Mouse (Mus musculus) heart, adult 2 months (tissue): ENCODE measurements around the gene Phlda2. TPM values are rescaled to one million over a fixed set of nuclear protein-coding genes. Genes with fewer than 3 reads are reported as not detected.
"Not testable (repeated sequence)": the region's sequence is repeated elsewhere in the genome, so short reads cannot be mapped to it uniquely, and the experiment has no call there.

Experiments
- DNase-seq, 2 experiments: peaks; one replicate each; pipeline ENCODE4 v3.0.0; 2021
- H3K27ac ChIP-seq: fragments of 200-600 bp; 2 replicates; pipeline ENCODE4 v1.8.1; 2022
- H3K27me3 ChIP-seq: fragments of 200-500 bp; 2 replicates; pipeline ENCODE4 v1.6.1; 2012; ENCODE audit warnings: mild to moderate bottlenecking, low read length, inconsistent platforms, mixed read lengths; ENCODE audit not compliant: control insufficient read depth, insufficient read depth
- H3K36me3 ChIP-seq: fragments of 200-500 bp; 2 replicates; pipeline ENCODE4 v1.6.1; 2012; ENCODE audit warnings: low read length, inconsistent platforms; ENCODE audit not compliant: control insufficient read depth, insufficient read depth
- H3K4me1 ChIP-seq: fragments of 200-500 bp; 2 replicates; pipeline ENCODE4 v1.6.1; 2011; ENCODE audit warnings: low read length; ENCODE audit not compliant: control insufficient read depth, insufficient read depth
- H3K4me3 ChIP-seq: fragments of 200-600 bp; 2 replicates; pipeline ENCODE4 v1.8.1; 2022
- H3K79me2 ChIP-seq: fragments of 200-500 bp; replicated peaks from 2 replicates; pipeline ENCODE4 v1.6.1; 2012; ENCODE audit warnings: mild to moderate bottlenecking, inconsistent platforms, low read length, moderate library complexity, mixed read lengths; ENCODE audit not compliant: control insufficient read depth, insufficient read depth
- H3K9ac ChIP-seq: fragments of 200-500 bp; 2 replicates; pipeline ENCODE4 v1.6.1; 2012; ENCODE audit warnings: low read depth, mild to moderate bottlenecking, control low read depth, inconsistent platforms, low read length, mixed read lengths
- CTCF ChIP-seq: fragments of 200-600 bp; IDR thresholded peaks from 2 replicates; pipeline ENCODE4 v1.8.1; 2022; ENCODE audit warnings: antibody characterized with exemption, mild to moderate bottlenecking, moderate library complexity
- EP300 ChIP-seq: fragments of 200-500 bp; IDR thresholded peaks from 2 replicates; pipeline ENCODE4 v1.6.1; 2011; ENCODE audit warnings: low read depth, low read length, control low read depth; ENCODE audit not compliant: insufficient read depth
- POLR2A ChIP-seq: fragments of 200-500 bp; IDR thresholded peaks from 2 replicates; pipeline ENCODE4 v1.6.1; 2011; ENCODE audit warnings: mild to moderate bottlenecking, low read depth, low read length, control low read depth; ENCODE audit not compliant: insufficient read depth
- WGBS: fragments of 180-500 bp; shearing (Covaris S2); methylation state at CpG from one replicate; pipeline ENCODE4 v1.1.7; 2018; 5-methylcytosine and 5-hydroxymethylcytosine counted together
- intact Hi-C: fragments of 180-260 bp; cut with DNase I; formaldehyde crosslinking; loops from one replicate; pipeline ENCODE4 v1.15.1; 2025
- polyA plus RNA-seq: library from polyadenylated mRNA; depleted of rRNA; stranded (reverse); fragments of >200 nt; gene quantifications from 2 replicates; pipeline ENCODE4 v1.2.3, GENCODE M21; 2012
- total RNA-seq, 2 experiments: library from RNA; stranded (reverse); gene quantifications; 2 replicates each; pipeline ENCODE4 v1.2.3; 2021

Phlda2 gene
- total and polyA plus RNA-seq, 3 experiments = not detected

DNA sequence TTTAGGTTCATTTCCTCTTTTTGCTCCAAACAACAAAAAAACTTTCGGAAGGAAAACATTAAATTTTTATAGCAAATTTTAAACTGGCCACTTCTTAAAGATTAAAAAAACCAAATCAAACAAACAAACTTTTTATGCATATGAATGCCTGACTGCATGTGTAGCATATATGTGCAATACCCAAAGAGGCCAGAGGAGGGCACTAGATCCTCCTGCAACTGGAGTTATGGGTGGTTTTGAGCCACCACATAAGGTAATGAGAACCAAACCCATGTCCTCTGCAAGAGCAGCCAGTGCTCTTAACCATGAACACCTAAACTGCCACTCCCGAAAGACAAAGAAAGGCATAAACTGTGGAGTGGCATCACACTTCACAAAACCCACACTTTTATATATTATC, 41.4 kb upstream of the Phlda2 start:
- no peak overlapping the region for H3K27ac ChIP-seq
- H3K9ac ChIP-seq = no peak overlapping the region
- intact Hi-C loops = no loop called here
- no peak for DNase-seq
- peaks cover 43% of the 10 kb centered on the region for H3K36me3 ChIP-seq
- peaks cover 11% of the 10 kb centered on the region for H3K4me1 ChIP-seq
- no peaks in the 10 kb centered on the region for H3K27me3 ChIP-seq
- TF ChIP-seq EP300 = no peak
- peak; percentile 76 for TF ChIP-seq CTCF
- no peak for TF ChIP-seq POLR2A
- 92% methylated on average over 2 of the region's 2 CpGs for WGBS
- H3K79me2 ChIP-seq = peaks cover 16% of the 10 kb centered on the region
- no peak overlapping the region for H3K4me3 ChIP-seq

- Histone ChIP-seq H3K4me3 (no peak overlapping the region), H3K36me3 (peaks cover 45% of the 10 kb centered on the region)
- DNase-seq = no peak
These were observed 35.7 kb upstream of the Phlda2 start for GRCm38 (mm10) chr7:143538671-143539070.

GRCm38 (mm10) chr7:143538229-143538628, 35.3 kb upstream of the Phlda2 start:
- DNase-seq, intact Hi-C loops, H3K4me1 ChIP-seq, H3K27me3 ChIP-seq, H3K27ac ChIP-seq, H3K9ac ChIP-seq, H3K4me3 ChIP-seq: not testable (repeated sequence)
- 76% methylated on average over 6 of the region's 6 CpGs for WGBS
- H3K79me2 ChIP-seq = peaks cover 14% of the 10 kb centered on the region
- H3K36me3 ChIP-seq = peaks cover 47% of the 10 kb centered on the region

More at GRCm38 (mm10) chr7:143538671-143539070, 35.7 kb upstream of the Phlda2 start:
- no peak for TF ChIP-seq POLR2A
- TF ChIP-seq CTCF = no peak
- no peak for TF ChIP-seq EP300
- intact Hi-C loops = no loop called here
- no peaks in the 10 kb centered on the region for H3K27me3 ChIP-seq
- WGBS = 65% methylated on average over 1 of the region's 1 CpGs
- H3K4me1 ChIP-seq = peaks cover 8% of the 10 kb centered on the region
- no peak overlapping the region for H3K27ac ChIP-seq
- peaks cover 14% of the 10 kb centered on the region for H3K79me2 ChIP-seq
- no peak overlapping the region for H3K9ac ChIP-seq

- Histone ChIP-seq H3K27me3 (no peaks in the 10 kb centered on the region), H3K36me3 (peaks cover 44% of the 10 kb centered on the region), H3K4me3 (no peak overlapping the region), H3K9ac (no peak overlapping the region), H3K27ac (no peak overlapping the region), H3K79me2 (peaks cover 13% of the 10 kb centered on the region), H3K4me1 (peaks cover 3% of the 10 kb centered on the region)
- no peak for DNase-seq
- intact Hi-C loops = no loop called here
- TF ChIP-seq CTCF (no peak), EP300 (no peak), POLR2A (no peak)
- WGBS = 66% methylated on average over 3 of the region's 3 CpGs
These were observed 33.3 kb upstream of the Phlda2 start for GRCm38 (mm10) chr7:143536251-143536650.

DNA sequence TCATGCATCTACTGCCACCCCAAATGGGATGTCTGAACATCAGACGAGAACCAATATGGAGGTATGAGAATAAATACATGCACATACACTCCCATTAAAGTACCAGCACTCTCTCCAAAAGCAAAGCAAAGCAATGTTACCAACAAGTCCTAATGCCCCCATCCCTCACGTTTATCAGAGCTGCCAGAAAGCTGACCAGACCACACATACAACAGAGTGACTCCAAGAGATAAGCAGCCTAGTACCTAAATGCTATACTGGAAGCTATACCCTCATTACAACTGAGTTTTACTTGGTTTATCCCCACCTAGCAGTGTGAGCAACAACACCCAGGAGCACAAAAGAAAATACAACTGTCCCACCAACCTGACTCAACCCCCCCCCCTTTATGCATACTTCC, 30.3 kb upstream of the Phlda2 start:
- WGBS = 67% methylated on average over 2 of the region's 2 CpGs
- H3K36me3 ChIP-seq = peaks cover 30% of the 10 kb centered on the region

GRCm38 (mm10) chr7:143532410-143532809, 29.5 kb upstream of the Phlda2 start:
- no peaks in the 10 kb centered on the region for H3K27me3 ChIP-seq
- peaks cover 7% of the 10 kb centered on the region; the same call in 1 of the 2 replicates for H3K79me2 ChIP-seq
- no peak for TF ChIP-seq POLR2A
- no peak for TF ChIP-seq CTCF
- no peak for TF ChIP-seq EP300
- WGBS = 66% methylated on average over 1 of the region's 1 CpGs
- DNase-seq = no peak
- H3K4me3 ChIP-seq = no peak overlapping the region
- intact Hi-C loops = no loop called here
- H3K4me1 ChIP-seq = peaks cover 1% of the 10 kb centered on the region; the same call in 1 of the 2 replicates
- peaks cover 23% of the 10 kb centered on the region for H3K36me3 ChIP-seq
- H3K9ac ChIP-seq = no peak overlapping the region
- H3K27ac ChIP-seq = no peak overlapping the region

More for the DNA sequence above, 30.3 kb upstream of the Phlda2 start:
- Histone ChIP-seq H3K79me2 (peaks cover 7% of the 10 kb centered on the region; the same call in 1 of the 2 replicates), H3K4me3 (no peak overlapping the region), H3K27ac (no peak overlapping the region), H3K4me1 (peaks cover 1% of the 10 kb centered on the region; the same call in 1 of the 2 replicates), H3K9ac (no peak overlapping the region), H3K27me3 (no peaks in the 10 kb centered on the region)
- TF ChIP-seq POLR2A (no peak), CTCF (no peak), EP300 (no peak)
- intact Hi-C loops = no loop called here
- no peak for DNase-seq
